ENCODE assay signal across 24 mouse cellular contexts in genomic region chr12:117230282-117230681, GRCm38 (mm10).
DNase-seq lines count a peak whose midpoint lies in the region; ATAC-seq and TF ChIP-seq lines count a peak whose summit lies in the region.
"Had no signal": no experiment of that assay in that cellular context is flagged by ENCODE, and none has a peak within 500 bp of the region (broad histone marks: within the 10 kb centered on the region; RNA-seq: fewer than 3 reads in every experiment).

No protein-coding gene starts in this region.

- DNase-seq in hindbrain, embryonic 10.5 days (ENCODE audit: low spot score), result no peak
- no peak for DNase-seq in hindbrain, embryonic 14.5 days (ENCODE audit: low spot score)
- DNase-seq in midbrain, embryonic 10.5 days (ENCODE audit: low spot score), result no peak
- no peak for DNase-seq in midbrain, postnatal 0 days (ENCODE audit: low spot score)
- DNase-seq: adrenal gland, adult 2 months; adrenal gland, postnatal 14 days; cerebellum, adult 11 months; cerebellum, adult 2 months; cerebellum, adult 9-11 months; cerebellum, postnatal 25 days; gastrocnemius, postnatal 25 days; heart, adult 18-20 months; heart, postnatal 14 days; heart, postnatal 4 days had no signal

- WGBS in hindbrain, embryonic 10.5 days, result 84% methylated on average over 6 of the region's 6 CpGs
- 76% methylated on average over 6 of the region's 6 CpGs for WGBS in hindbrain, embryonic 14.5 days
- WGBS in midbrain, embryonic 12.5 days, result 58% methylated on average over 6 of the region's 6 CpGs
- 78% methylated on average over 6 of the region's 6 CpGs for WGBS in midbrain, embryonic 10.5 days
- WGBS in midbrain, embryonic 16.5 days, result 56% methylated on average over 6 of the region's 6 CpGs
- WGBS in midbrain, postnatal 0 days, result 45% methylated on average over 6 of the region's 6 CpGs

- H3K4me2 ChIP-seq in hindbrain, embryonic 14.5 days (replicated peaks), result no peak overlapping the region
- no peak overlapping the region for H3K4me2 ChIP-seq in midbrain, embryonic 12.5 days (replicated peaks)
- H3K4me2 ChIP-seq in midbrain, embryonic 16.5 days (ENCODE audit: low read length), result no peak overlapping the region
- no peak overlapping the region for H3K4me2 ChIP-seq in midbrain, postnatal 0 days (ENCODE audit: low read depth, low read length, poor library complexity, severe bottlenecking)
- H3K4me2 ChIP-seq: embryonic facial prominence, embryonic 12.5 days; embryonic facial prominence, embryonic 15.5 days; forebrain, embryonic 13.5 days; heart, embryonic 13.5 days; hindbrain, embryonic 12.5 days had no signal

- 0 out of 2 replicates have a peak overlapping the region, but pooled peaks have one; percentile 23 for H3K27ac ChIP-seq in hindbrain, embryonic 10.5 days
- H3K27ac ChIP-seq in hindbrain, embryonic 14.5 days, result no peak overlapping the region
- peak overlapping the region; percentile 49; the same call in 1 of the 2 replicates for H3K27ac ChIP-seq in midbrain, embryonic 12.5 days (replicated peaks)
- H3K27ac ChIP-seq in midbrain, embryonic 10.5 days (replicated peaks), result no peak overlapping the region
- peak overlapping the region; percentile 41; the same call in 1 of the 2 replicates for H3K27ac ChIP-seq in midbrain, embryonic 16.5 days (ENCODE audit: low read length)
- no peak overlapping the region for H3K27ac ChIP-seq in midbrain, postnatal 0 days (ENCODE audit: low read depth, low read length)
- H3K27ac ChIP-seq: embryonic facial prominence, embryonic 12.5 days; embryonic facial prominence, embryonic 15.5 days; heart, embryonic 10.5 days; heart, embryonic 13.5 days; hindbrain, embryonic 12.5 days had no signal

- no peaks in the 10 kb centered on the region for H3K9me3 ChIP-seq in hindbrain, embryonic 10.5 days
- H3K9me3 ChIP-seq in hindbrain, embryonic 14.5 days (ENCODE audit: control insufficient read depth, low read length), result no peaks in the 10 kb centered on the region
- no peaks in the 10 kb centered on the region for H3K9me3 ChIP-seq in midbrain, embryonic 12.5 days
- no peaks in the 10 kb centered on the region for H3K9me3 ChIP-seq in midbrain, embryonic 10.5 days (replicated peaks)
- no peaks in the 10 kb centered on the region for H3K9me3 ChIP-seq in midbrain, embryonic 16.5 days (replicated peaks; ENCODE audit: control insufficient read depth, low read length, poor library complexity, severe bottlenecking)
- H3K9me3 ChIP-seq in midbrain, postnatal 0 days (ENCODE audit: low read length), result no peaks in the 10 kb centered on the region
- H3K9me3 ChIP-seq: embryonic facial prominence, embryonic 12.5 days; embryonic facial prominence, embryonic 15.5 days; forebrain, embryonic 13.5 days; heart, embryonic 10.5 days; heart, embryonic 13.5 days; hindbrain, embryonic 12.5 days had no signal

- no peak overlapping the region for H3K4me3 ChIP-seq in hindbrain, embryonic 10.5 days
- no peak overlapping the region for H3K4me3 ChIP-seq in hindbrain, embryonic 14.5 days (replicated peaks; ENCODE audit: low read length)
- no peak overlapping the region for H3K4me3 ChIP-seq in midbrain, embryonic 12.5 days
- H3K4me3 ChIP-seq in midbrain, embryonic 10.5 days, result no peak overlapping the region
- H3K4me3 ChIP-seq in midbrain, embryonic 16.5 days (ENCODE audit: low read depth, low read length), result no peak overlapping the region
- H3K4me3 ChIP-seq in midbrain, postnatal 0 days (ENCODE audit: low read depth, low read length), result no peak overlapping the region
- H3K4me3 ChIP-seq: embryonic facial prominence, embryonic 12.5 days; embryonic facial prominence, embryonic 15.5 days; forebrain, embryonic 13.5 days; heart, embryonic 10.5 days; heart, embryonic 13.5 days; hindbrain, embryonic 12.5 days had no signal

- H3K27me3 ChIP-seq in hindbrain, embryonic 10.5 days (ENCODE audit: insufficient read depth, poor library complexity, severe bottlenecking), result no peaks in the 10 kb centered on the region
- H3K27me3 ChIP-seq in hindbrain, embryonic 14.5 days (ENCODE audit: control insufficient read depth, insufficient read depth, low read length), result no peaks in the 10 kb centered on the region
- no peaks in the 10 kb centered on the region for H3K27me3 ChIP-seq in midbrain, embryonic 12.5 days
- no peaks in the 10 kb centered on the region for H3K27me3 ChIP-seq in midbrain, embryonic 10.5 days (ENCODE audit: low read depth, poor library complexity, severe bottlenecking)
- no peaks in the 10 kb centered on the region for H3K27me3 ChIP-seq in midbrain, embryonic 16.5 days (ENCODE audit: control insufficient read depth, insufficient read depth, low read depth, low read length)
- H3K27me3 ChIP-seq in midbrain, postnatal 0 days (ENCODE audit: insufficient read depth, low read length), result no peaks in the 10 kb centered on the region
- H3K27me3 ChIP-seq: embryonic facial prominence, embryonic 12.5 days; embryonic facial prominence, embryonic 15.5 days; forebrain, embryonic 13.5 days; heart, embryonic 13.5 days; hindbrain, embryonic 12.5 days had no signal

- H3K9ac ChIP-seq in hindbrain, embryonic 14.5 days, result no peak overlapping the region
- no peak overlapping the region for H3K9ac ChIP-seq in midbrain, embryonic 12.5 days (replicated peaks)
- H3K9ac ChIP-seq in midbrain, embryonic 16.5 days (ENCODE audit: low read depth, low read length), result no peak overlapping the region
- H3K9ac ChIP-seq in midbrain, postnatal 0 days (replicated peaks; ENCODE audit: low read length, poor library complexity, severe bottlenecking), result no peak overlapping the region
- H3K9ac ChIP-seq: embryonic facial prominence, embryonic 12.5 days; embryonic facial prominence, embryonic 15.5 days; forebrain, embryonic 13.5 days; heart, embryonic 13.5 days; hindbrain, embryonic 12.5 days had no signal

- no peak for ATAC-seq in hindbrain, embryonic 14.5 days (ENCODE audit: low FRiP score)
- ATAC-seq in midbrain, embryonic 12.5 days (ENCODE audit: low FRiP score, low read depth), result no peak
- ATAC-seq in midbrain, embryonic 16.5 days, result no peak
- no peak for ATAC-seq in midbrain, postnatal 0 days (ENCODE audit: low FRiP score)
- ATAC-seq: CD4-positive, CD25-positive, alpha-beta regulatory T cell, adult 4 months; forebrain, embryonic 13.5 days; hindbrain, embryonic 16.5 days had no signal

- peaks cover 100% of the 10 kb centered on the region for H3K36me3 ChIP-seq in hindbrain, embryonic 10.5 days
- H3K36me3 ChIP-seq in hindbrain, embryonic 14.5 days (replicated peaks; ENCODE audit: control insufficient read depth, insufficient read depth), result peaks cover 21% of the 10 kb centered on the region
- peaks cover 90% of the 10 kb centered on the region for H3K36me3 ChIP-seq in midbrain, embryonic 12.5 days
- H3K36me3 ChIP-seq in midbrain, embryonic 10.5 days, result peaks cover 100% of the 10 kb centered on the region
- H3K36me3 ChIP-seq in midbrain, embryonic 16.5 days (ENCODE audit: control insufficient read depth, insufficient read depth, low read length), result peaks cover 23% of the 10 kb centered on the region
- peaks cover 44% of the 10 kb centered on the region for H3K36me3 ChIP-seq in midbrain, postnatal 0 days (ENCODE audit: insufficient read depth, low read length)
- H3K36me3 ChIP-seq: embryonic facial prominence, embryonic 12.5 days; embryonic facial prominence, embryonic 15.5 days; heart, embryonic 10.5 days; heart, embryonic 13.5 days had no signal

- H3K4me1 ChIP-seq in hindbrain, embryonic 10.5 days (replicated peaks), result peaks cover 16% of the 10 kb centered on the region
- H3K4me1 ChIP-seq in hindbrain, embryonic 14.5 days (replicated peaks; ENCODE audit: control insufficient read depth, insufficient read depth, low read length), result no peaks in the 10 kb centered on the region
- peaks cover 25% of the 10 kb centered on the region for H3K4me1 ChIP-seq in midbrain, embryonic 12.5 days
- peaks cover 32% of the 10 kb centered on the region for H3K4me1 ChIP-seq in midbrain, embryonic 10.5 days
- H3K4me1 ChIP-seq in midbrain, embryonic 16.5 days (ENCODE audit: control insufficient read depth, insufficient read depth, low read length), result peaks cover 7% of the 10 kb centered on the region; the same call in 1 of the 2 replicates
- no peaks in the 10 kb centered on the region for H3K4me1 ChIP-seq in midbrain, postnatal 0 days (ENCODE audit: insufficient read depth, low read length)
- H3K4me1 ChIP-seq: embryonic facial prominence, embryonic 12.5 days; embryonic facial prominence, embryonic 15.5 days had no signal

- no peak for TF ChIP-seq CTCF in midbrain, postnatal 0 days (IDR thresholded peaks at IDR 0.05)

Comparison
In these comparisons a context has a peak if more than half of its experiments do, and no peak if none do; other contexts are left out.
1. H3K27ac ChIP-seq: peak in hindbrain, embryonic 10.5 days (single experiment), midbrain, embryonic 12.5 days (single experiment) and midbrain, embryonic 16.5 days (single experiment); none in hindbrain, embryonic 14.5 days (single experiment), midbrain, embryonic 10.5 days (single experiment) and midbrain, postnatal 0 days (single experiment).